Mouse (Mus musculus) heart, embryonic 11.5 days (tissue): ENCODE measurements around the gene Prtg. TPM values are rescaled to one million over a fixed set of nuclear protein-coding genes. Genes with fewer than 3 reads are reported as not detected.

ENCODE experiments used
- ATAC-seq: fragments of 200-750 bp; cut with Nextera tagmentation; replicated peaks from 2 replicates; pipeline ENCODE4 v1.8.0; 2017; ENCODE audit warnings: moderate library complexity; ENCODE audit not compliant: insufficient number of reproducible peaks, low FRiP score, low TSS enrichment
- H3K27ac ChIP-seq: fragments of 300-500 bp; sonication (generic); 2 replicates; pipeline ENCODE4 v1.5.1; 2014; ENCODE audit warnings: mild to moderate bottlenecking, low read depth, low read length
- H3K27me3 ChIP-seq: fragments of 300-500 bp; sonication (generic); 2 replicates; pipeline ENCODE4 v1.6.1; 2014; ENCODE audit warnings: mild to moderate bottlenecking, low read length, mixed read lengths; ENCODE audit not compliant: control insufficient read depth, insufficient read depth
- H3K36me3 ChIP-seq: fragments of 300-500 bp; sonication (generic); 2 replicates; pipeline ENCODE4 v1.6.1; 2014; ENCODE audit warnings: mild to moderate bottlenecking, low read length, moderate library complexity, mixed read lengths; ENCODE audit not compliant: control insufficient read depth, insufficient read depth
- H3K4me1 ChIP-seq: fragments of 300-500 bp; sonication (generic); 2 replicates; pipeline ENCODE4 v1.6.1; 2014; ENCODE audit warnings: low read length; ENCODE audit not compliant: control insufficient read depth, insufficient read depth
- H3K4me2 ChIP-seq: fragments of 300-500 bp; sonication (generic); 2 replicates; pipeline ENCODE4 v1.6.1; 2014; ENCODE audit warnings: mild to moderate bottlenecking, moderate library complexity
- H3K4me3 ChIP-seq: fragments of 300-500 bp; sonication (generic); 2 replicates; pipeline ENCODE4 v1.5.1; 2014; ENCODE audit warnings: low read depth, low read length
- H3K9ac ChIP-seq: fragments of 300-500 bp; sonication (generic); 2 replicates; pipeline ENCODE4 v1.6.1; 2014; ENCODE audit warnings: mild to moderate bottlenecking, low read depth, low read length, moderate library complexity
- H3K9me3 ChIP-seq: fragments of 300-500 bp; sonication (generic); replicated peaks from 2 replicates; pipeline ENCODE4 v1.6.1; 2016; ENCODE audit warnings: low read length; ENCODE audit not compliant: control insufficient read depth
- WGBS: fragments of 180-500 bp; shearing (Covaris S2); extraction: QIAGEN DNeasy Blood & Tissue Kit; methylation state at CpG from one replicate; pipeline ENCODE4 v1.1.7; 2014; ENCODE audit not compliant: insufficient replicate concordance; 5-methylcytosine and 5-hydroxymethylcytosine counted together
- polyA plus RNA-seq: library from polyadenylated mRNA; unstranded; fragments of >200 nt; fragmentation: Nextera tagmentation; extraction: Ambion mirVana; gene quantifications from 2 replicates; pipeline ENCODE4 v1.2.1, GENCODE M21; 2014

The Prtg gene
- polyA plus RNA-seq, 1 experiment from 2014 or later: 3.2 TPM

DNA sequence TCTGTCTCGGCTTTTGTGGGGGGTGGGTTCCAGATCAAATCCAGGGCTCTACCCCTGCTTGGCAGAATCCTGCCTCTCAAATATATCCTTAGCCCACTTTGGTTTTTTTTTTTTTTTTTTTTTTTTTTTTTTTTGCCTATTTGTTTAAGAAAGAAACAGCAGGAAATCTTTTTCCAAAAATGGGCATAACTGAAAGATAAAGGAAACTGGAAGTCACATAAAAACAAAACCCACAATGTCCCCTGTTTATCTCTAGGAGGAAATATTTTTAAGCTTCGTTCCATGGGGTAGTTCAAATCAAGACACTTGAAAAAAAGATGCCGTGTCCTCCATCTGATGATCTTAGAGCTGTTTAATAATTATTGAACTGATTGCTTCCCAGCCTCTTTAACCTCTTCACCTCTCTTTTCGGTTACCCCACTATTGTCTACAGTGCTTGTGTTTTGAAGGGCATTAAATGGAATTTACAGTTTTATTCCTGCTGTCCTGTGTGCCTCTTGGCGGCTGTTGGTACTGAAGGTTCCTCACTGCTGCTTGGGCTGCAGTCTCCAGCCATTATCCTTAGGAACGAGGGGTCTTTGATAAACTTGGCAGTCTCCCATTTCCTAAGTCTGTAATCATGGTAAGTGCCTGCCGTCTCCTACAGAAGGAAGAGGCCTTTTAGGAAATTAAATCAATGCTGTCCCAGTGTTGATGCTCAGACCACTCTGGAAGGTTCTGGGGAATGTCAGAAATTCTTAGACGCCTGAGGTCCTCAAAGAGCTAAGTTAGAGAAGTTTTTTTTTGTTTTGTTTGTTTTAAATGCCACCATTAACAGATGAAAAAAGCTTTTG lies 65.8 kb downstream of the Prtg start:
- no peak overlapping the region; the same call in 1 of the 2 replicates for H3K4me2 ChIP-seq

DNA sequence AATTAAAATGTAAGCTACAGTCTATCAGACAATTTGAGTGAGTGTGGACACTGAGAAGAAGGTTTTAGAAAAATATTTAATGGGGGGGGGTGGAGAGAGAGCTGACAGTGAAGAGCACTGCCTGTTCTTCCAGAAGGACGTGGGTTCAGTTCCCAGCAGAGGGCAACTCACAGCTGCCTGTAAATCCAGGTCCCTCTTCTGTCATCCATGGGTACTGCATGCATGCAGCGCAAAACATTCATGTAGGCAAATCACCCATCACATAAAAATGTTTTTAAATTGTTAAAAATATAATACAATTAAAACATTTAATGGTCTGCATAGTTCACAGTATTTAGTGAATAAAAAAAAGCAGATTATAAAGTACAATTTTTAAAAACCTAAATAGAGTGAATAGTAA lies 69.2 kb downstream of the Prtg start:
- Histone ChIP-seq H3K27ac (no peak overlapping the region), H3K9me3 (no peaks in the 10 kb centered on the region), H3K4me1 (peaks cover 46% of the 10 kb centered on the region), H3K4me2 (no peak overlapping the region), H3K36me3 (no peaks in the 10 kb centered on the region), H3K9ac (no peak overlapping the region), H3K27me3 (no peaks in the 10 kb centered on the region), H3K4me3 (no peak overlapping the region)
- ATAC-seq: no peak
- 91% methylated on average over 2 of the region's 2 CpGs for WGBS

More for the DNA sequence above, 65.8 kb downstream of the Prtg start:
- Histone ChIP-seq H3K9me3 (no peaks in the 10 kb centered on the region), H3K4me3 (no peak overlapping the region; the same call in 1 of the 2 replicates), H3K9ac (no peak overlapping the region), H3K27me3 (no peaks in the 10 kb centered on the region), H3K36me3 (no peaks in the 10 kb centered on the region), H3K4me1 (peaks cover 27% of the 10 kb centered on the region), H3K27ac (peak overlapping the region; percentile 79)
- 37% methylated on average over 8 of the region's 8 CpGs for WGBS
- ATAC-seq: no peak

DNA sequence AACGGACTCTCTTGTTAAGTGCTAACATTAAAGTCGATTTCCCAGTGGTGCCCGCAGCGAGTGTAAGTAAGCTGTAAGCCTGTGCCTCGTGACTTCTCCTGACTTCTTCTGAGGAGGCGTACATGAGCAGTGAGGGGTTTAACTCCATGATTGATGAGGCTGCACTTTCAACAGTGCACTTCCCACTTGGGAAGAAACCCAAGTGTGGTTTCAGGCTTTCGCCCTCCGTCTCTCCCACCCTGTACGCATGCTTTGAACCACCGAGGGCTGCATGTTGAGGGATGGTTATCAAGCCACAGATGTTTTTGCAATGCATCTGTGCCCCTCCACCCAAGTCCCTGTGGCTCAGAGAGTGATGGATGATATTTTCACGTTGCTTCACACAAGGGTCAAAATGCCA lies 71.2 kb downstream of the Prtg start:
- H3K4me2 ChIP-seq: no peak overlapping the region
- 45% methylated on average over 11 of the region's 11 CpGs for WGBS
- 0 out of 2 replicates have a peak, but pooled peaks cover 2% of the 10 kb centered on the region for H3K36me3 ChIP-seq
- H3K27me3 ChIP-seq: no peaks in the 10 kb centered on the region
- no peak overlapping the region for H3K9ac ChIP-seq
- no peak; the same call in 1 of the 2 replicates for ATAC-seq
- peak overlapping the region; percentile 41; the same call in 1 of the 2 replicates for H3K27ac ChIP-seq
- no peak overlapping the region for H3K4me3 ChIP-seq
- H3K9me3 ChIP-seq: no peaks in the 10 kb centered on the region
- H3K4me1 ChIP-seq: peaks cover 35% of the 10 kb centered on the region

DNA sequence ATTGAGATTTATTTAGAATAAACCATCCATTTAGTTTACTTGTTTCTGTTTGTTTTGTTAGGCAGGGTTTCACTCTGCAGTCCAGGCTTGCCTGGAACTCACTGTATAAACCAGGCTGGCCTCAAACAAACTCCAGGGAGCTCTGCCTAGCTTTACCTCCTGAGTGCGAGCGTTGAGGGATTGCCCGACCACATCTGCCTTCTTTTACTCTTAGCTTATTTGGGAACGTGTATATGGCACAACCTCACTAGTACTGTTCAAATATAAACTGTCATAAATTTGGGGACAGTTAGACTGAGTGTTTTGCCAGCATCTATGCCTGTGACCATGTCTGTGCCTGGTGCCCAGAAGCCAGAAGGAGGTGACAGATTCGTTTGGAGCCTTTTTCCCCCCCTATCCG lies 72.0 kb downstream of the Prtg start:
- Histone ChIP-seq H3K27me3 (no peaks in the 10 kb centered on the region), H3K9ac (no peak overlapping the region), H3K36me3 (0 out of 2 replicates have a peak, but pooled peaks cover 2% of the 10 kb centered on the region), H3K4me1 (peaks cover 35% of the 10 kb centered on the region), H3K4me2 (no peak overlapping the region), H3K9me3 (no peaks in the 10 kb centered on the region), H3K27ac (peak overlapping the region; percentile 41; the same call in 1 of the 2 replicates), H3K4me3 (no peak overlapping the region)
- WGBS: 52% methylated on average over 6 of the region's 6 CpGs
- no peak for ATAC-seq

DNA sequence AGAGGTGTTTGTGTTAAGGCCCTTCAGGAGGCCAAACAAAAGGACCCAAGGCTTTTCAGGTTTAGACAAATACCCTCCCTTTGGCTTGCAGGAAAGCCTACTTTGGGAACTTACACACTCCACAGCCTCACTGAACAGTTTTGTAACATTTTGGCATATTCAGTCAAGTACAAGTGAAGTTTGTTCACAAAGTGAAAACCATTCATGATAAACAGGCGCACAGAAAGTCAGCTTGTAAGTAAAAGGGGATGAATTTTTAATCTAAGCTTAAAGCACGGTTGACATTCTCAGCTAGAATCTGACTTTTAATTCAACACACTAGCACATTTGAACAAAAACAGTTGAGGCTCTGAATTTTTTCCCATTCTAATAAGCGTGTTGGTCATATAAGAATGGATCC lies 72.9 kb downstream of the Prtg start:
- Histone ChIP-seq H3K9ac (no peak overlapping the region), H3K9me3 (no peaks in the 10 kb centered on the region), H3K27me3 (no peaks in the 10 kb centered on the region), H3K4me2 (no peak overlapping the region), H3K4me3 (no peak overlapping the region), H3K27ac (no peak overlapping the region), H3K36me3 (0 out of 2 replicates have a peak, but pooled peaks cover 2% of the 10 kb centered on the region), H3K4me1 (peaks cover 35% of the 10 kb centered on the region)
- WGBS: 67% methylated on average over 3 of the region's 3 CpGs
- no peak for ATAC-seq

DNA sequence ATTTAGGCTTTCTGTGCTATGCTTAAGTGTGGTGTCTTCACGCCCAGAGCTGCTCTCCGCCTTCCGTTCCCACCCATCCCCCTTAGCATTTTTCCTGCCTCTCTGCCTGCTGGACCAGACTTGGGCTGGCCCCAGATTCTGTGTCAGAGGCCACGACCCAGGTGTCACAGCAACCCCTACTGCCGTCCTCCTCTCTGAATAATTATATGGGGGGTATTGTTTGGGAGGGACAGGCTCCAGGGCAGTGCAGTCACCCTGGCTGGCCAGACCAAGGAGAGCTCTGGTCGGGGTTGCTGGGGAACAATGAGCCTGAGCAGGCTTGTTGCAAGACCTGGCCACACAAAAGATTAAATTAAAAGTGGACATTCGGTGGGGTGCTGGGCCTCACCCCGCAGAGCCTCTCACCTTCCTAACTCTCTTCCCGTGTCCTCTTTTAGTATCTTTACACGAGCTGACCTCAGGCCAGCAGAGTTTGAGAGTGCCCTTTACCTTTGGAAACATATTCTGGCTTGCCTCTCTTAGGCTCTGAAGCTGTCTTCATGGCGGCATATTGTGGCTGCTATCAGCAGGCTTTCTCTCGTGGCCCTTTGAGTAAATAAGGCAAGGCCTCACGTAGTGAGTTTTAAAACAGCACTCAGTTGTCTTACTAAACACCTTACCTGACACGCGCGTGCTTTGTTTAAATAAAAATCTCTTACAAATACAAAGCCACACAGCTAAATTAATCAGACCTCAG lies 73.7 kb downstream of the Prtg start:
- peaks cover 35% of the 10 kb centered on the region for H3K4me1 ChIP-seq
- peak overlapping the region; percentile 86 for H3K27ac ChIP-seq
- peak overlapping the region; percentile 54; the same call in 1 of the 2 replicates for H3K9ac ChIP-seq
- WGBS: 23% methylated on average over 16 of the region's 16 CpGs
- H3K27me3 ChIP-seq: no peaks in the 10 kb centered on the region
- ATAC-seq: 0 out of 2 replicates have a peak, but pooled peaks have one; percentile 16
- 0 out of 2 replicates have a peak, but pooled peaks cover 2% of the 10 kb centered on the region for H3K36me3 ChIP-seq
- peak overlapping the region; percentile 14 for H3K4me2 ChIP-seq
- no peaks in the 10 kb centered on the region for H3K9me3 ChIP-seq
- H3K4me3 ChIP-seq: no peak overlapping the region

DNA sequence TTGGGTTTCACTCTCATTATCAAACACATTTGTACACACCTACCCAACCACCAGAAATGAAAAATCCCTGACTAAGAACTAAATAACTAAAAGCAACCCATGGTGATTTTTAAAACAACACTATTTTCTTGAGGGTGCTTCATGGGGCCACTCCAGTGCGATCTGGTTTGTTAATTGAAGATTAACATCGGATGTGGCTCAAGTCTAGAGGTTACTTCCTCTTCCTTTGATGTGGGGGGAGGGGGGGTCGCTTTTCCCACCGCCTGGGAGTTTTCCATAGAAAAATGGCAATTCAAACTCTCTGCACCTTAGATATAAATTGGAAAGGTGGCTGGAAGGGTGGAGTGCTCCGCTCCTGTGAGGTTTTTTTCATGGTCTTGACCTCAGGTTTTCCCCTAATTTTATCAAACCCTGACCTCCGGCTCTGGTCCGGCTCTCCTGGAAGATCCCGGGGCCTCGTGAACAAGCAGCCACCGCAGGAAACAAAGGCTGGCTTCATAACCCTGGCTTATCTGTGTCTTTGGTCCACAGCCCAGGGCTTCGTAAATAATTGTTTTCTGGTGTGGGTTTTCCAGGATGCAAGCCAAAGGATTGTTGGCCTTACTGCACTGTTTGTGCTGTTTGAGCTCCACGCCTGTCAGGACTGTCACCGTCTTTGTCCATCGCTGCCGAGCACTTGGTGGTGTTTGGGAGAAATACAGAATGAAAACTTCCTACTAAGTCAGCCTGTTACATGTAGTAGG lies 74.5 kb downstream of the Prtg start:
- 0 out of 2 replicates have a peak, but pooled peaks cover 2% of the 10 kb centered on the region for H3K36me3 ChIP-seq
- 43% methylated on average over 15 of the region's 15 CpGs for WGBS
- peak overlapping the region; percentile 86 for H3K27ac ChIP-seq
- H3K9ac ChIP-seq: no peak overlapping the region
- no peak overlapping the region for H3K4me3 ChIP-seq
- peaks cover 35% of the 10 kb centered on the region for H3K4me1 ChIP-seq
- no peak overlapping the region; the same call in 1 of the 2 replicates for H3K4me2 ChIP-seq
- ATAC-seq: no peak
- no peaks in the 10 kb centered on the region for H3K27me3 ChIP-seq
- no peaks in the 10 kb centered on the region for H3K9me3 ChIP-seq

DNA sequence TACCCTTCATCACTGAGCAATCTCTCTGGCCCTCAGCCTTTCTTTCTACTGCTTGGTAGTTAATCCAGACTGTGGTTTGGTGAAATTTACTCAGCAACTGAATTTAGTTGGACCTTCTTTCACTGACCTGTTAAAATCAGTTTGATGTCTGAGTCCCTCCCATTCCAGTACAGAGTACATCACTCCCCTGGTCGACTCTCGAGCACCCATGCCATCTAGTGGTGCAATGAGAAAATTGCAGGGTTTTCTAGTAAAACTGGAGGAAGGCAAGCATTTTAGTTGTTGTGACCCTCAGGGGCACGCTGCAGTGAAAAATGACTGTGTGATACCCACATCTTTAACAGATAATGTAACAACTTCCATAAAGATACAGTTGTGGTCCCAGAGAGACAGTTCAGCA lies 77.3 kb downstream of the Prtg start:
- ATAC-seq: 0 out of 2 replicates have a peak, but pooled peaks have one; percentile 47
- H3K36me3 ChIP-seq: 0 out of 2 replicates have a peak, but pooled peaks cover 2% of the 10 kb centered on the region
- 13% methylated on average over 3 of the region's 3 CpGs for WGBS

More for the DNA sequence above, 77.3 kb downstream of the Prtg start:
- H3K4me3 ChIP-seq: no peak overlapping the region
- no peak overlapping the region for H3K9ac ChIP-seq
- no peak overlapping the region for H3K4me2 ChIP-seq
- no peak overlapping the region; the same call in 1 of the 2 replicates for H3K27ac ChIP-seq
- peaks cover 23% of the 10 kb centered on the region for H3K4me1 ChIP-seq
- no peaks in the 10 kb centered on the region for H3K9me3 ChIP-seq
- H3K27me3 ChIP-seq: no peaks in the 10 kb centered on the region
